Mouse (Mus musculus): ENCODE data around the gene Otulinl.

- TF ChIP-seq CTCF (IDR thresholded peaks at IDR 0.05) (no peak), EP300 (IDR thresholded peaks at IDR 0.05) (no peak)
These were observed 55.5 kb downstream of the Otulinl start for GRCm38 (mm10) chr15:27625890-27626255.
